Mouse (Mus musculus) lung, postnatal 14 days (tissue): ENCODE measurements around the gene Map7.

ENCODE experiments used
- DNase-seq: peaks from one replicate; pipeline ENCODE4 v3.0.0; 2021

Gene Map7

GRCm38 (mm10) chr10:20298152-20298920, 150.1 kb downstream of the Map7 start:
- no peak for DNase-seq

GRCm38 (mm10) chr10:20299114-20299513, 150.8 kb downstream of the Map7 start:
- DNase-seq, result no peak

- no peak for DNase-seq
Observed at GRCm38 (mm10) chr10:20310969-20311769, 162.9 kb downstream of the Map7 start.

GRCm38 (mm10) chr10:20311918-20312735, 163.9 kb downstream of the Map7 start, which contains the start of gene Bclaf1:
Bclaf1 (plus strand) TSS chr10:20312469.
- peak; percentile 100 for DNase-seq

GRCm38 (mm10) chr10:20312736-20313301, 164.5 kb downstream of the Map7 start:
- peak; percentile 92 for DNase-seq

- no peak for DNase-seq
Observed at GRCm38 (mm10) chr10:20313447-20313846, 165.2 kb downstream of the Map7 start.

- DNase-seq, result no peak
Observed at GRCm38 (mm10) chr10:20313941-20314340, 165.7 kb downstream of the Map7 start.

- peak; percentile 13 for DNase-seq
Observed at GRCm38 (mm10) chr10:20314797-20315196, 166.5 kb downstream of the Map7 start.

- no peak for DNase-seq
Observed at GRCm38 (mm10) chr10:20317466-20317865, 169.2 kb downstream of the Map7 start.

GRCm38 (mm10) chr10:20326226-20326625, 178.0 kb downstream of the Map7 start:
- no peak for DNase-seq
